Mouse (Mus musculus) yolk sac, embryonic 10.5 days (tissue): ENCODE results near the gene Cd300a.

Source experiments
- DNase-seq: peaks from one replicate; pipeline ENCODE4 v3.0.0-alpha.2; 2017; ENCODE audit warnings: low spot score

Gene Cd300a

DNA sequence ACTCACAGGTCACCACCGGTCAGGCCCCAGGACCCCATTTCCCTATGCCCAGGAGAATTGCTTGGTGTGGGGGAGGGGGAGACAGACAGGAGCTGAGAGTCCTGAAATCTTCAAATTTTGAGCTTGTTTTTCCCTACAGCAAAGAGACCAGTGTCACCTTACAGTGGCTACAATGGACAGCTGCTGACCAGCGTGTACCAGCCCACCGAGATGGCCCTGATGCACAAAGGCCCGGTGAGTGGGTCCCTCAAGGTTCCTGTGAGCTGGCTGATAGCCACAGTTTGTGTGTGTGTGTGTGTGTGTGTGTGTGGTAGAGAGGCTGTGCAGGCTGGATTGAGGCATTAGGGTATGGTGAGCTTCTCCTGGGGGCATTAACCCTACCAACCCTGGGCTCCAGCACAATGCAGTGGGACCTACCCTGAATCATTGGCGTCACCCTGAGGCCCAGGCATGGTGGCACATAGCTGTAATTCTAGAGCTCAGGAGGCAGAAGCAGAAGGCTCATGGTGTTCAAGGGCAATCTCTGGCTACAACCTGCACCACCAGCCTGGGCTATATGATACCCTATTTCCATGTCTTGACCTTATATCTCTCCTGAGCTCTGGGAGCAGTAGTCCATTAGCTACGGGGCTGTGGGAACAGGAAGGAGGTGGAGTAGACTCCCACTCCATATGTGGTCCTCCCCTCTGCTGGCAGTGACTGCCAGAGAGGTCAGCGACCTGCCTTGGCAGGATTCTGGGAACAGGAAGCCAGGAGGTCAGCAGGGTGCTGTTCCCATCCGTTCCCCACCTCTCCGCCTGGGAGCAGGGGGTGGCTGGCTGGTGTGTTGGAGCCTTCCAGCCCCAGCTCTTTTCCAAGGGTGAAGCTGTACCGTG is 23.1 kb upstream of the Cd300a start:
- DNase-seq: peak; percentile 58

DNA sequence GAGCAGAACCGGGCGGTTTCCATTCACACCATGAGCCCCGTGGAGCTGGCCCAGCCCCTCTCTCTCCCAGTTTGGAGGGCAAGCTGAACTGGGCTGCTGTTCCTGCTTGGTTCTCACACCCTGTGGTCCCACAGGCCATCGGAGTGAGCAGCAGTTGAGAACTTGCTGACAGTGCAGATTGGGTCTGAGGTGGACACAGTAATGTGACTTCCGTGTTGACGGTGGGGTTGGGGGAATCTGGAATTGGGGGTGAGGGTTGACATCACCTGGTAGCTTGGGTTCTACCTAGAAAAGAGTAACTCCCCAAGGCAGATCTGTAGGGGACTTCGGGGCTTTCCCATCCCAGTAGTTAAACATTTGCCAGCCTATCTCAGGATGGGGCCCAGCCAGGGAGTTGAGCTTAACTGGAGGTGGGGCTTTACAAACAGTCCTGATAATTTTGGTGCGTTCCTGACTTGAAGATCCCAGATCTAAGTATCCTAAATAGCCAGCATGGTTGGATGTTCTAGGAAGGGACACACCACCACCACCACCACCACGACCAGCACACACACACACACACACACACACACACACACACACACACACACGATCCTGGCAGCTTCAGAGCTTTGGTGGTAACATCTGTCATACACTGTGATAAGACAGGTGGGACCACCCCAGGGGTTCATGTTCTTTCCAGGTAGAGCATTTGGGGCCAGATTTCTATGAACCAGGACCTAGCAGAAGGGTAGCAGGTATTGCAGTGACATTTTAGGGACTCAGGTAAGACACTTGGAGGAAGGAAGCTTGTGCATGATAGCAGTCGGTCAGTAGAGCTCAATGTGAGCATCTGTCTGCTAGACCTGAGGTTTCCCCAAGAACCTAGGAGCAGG is 22.2 kb upstream of the Cd300a start:
- DNase-seq: no peak

DNA sequence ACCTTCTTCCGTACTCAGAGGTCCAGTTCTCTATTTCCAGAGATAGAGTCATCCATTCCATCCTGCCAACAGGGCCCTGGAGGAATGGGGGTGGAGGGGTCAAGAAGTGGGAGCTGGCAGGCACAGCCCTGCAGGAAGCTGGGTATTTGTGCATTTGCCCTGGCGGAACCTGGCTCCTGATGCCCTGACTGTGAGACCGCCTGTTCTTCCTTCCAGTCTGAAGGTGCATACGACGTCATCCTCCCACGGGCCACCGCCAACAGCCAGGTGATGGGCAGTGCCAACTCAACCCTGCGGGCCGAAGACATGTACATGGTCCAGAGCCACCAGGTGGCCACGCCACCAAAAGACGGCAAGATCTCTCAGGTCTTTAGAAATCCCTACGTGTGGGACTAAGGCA is 21.6 kb upstream of the Cd300a start:
- no peak for DNase-seq

DNA sequence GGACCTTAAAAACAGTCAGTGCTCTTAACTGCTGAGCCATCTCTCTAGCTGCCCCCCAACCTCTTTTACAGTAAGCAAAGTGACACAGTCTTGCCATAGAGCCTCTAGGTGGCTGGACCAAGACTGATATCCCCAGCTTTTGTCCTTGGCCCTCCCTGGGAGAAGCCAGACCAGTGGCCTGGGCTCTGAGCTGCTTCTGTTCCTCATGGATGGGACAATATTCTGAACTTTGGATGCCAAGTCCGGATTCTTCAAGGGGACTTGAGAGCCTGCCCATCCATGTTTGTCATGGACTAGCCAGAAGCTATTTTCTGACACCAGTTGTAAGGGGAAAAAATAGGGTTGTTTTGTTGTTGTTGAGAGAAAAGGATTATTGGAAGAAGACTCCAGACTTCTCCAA is 20.1 kb upstream of the Cd300a start:
- DNase-seq: no peak

DNA sequence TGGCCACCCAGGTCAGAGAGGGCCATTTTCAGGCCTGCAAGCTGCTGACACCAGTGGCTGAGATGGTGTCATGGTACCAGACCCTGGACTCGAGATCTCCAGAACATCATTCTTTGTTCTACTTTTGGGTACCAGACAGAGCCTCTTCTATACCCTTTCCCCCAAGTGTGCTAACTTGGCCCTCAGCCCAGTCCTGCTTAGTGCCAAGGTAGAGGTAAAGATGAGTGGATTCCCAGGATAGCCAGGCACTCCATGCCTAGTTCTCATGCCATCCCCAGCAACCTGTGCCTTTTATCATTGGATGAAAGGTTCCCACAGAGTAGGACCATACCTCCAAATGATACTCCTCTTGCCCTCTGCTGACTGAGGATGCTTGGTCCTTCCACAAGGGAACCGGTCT is 18.3 kb upstream of the Cd300a start:
- no peak for DNase-seq

DNA sequence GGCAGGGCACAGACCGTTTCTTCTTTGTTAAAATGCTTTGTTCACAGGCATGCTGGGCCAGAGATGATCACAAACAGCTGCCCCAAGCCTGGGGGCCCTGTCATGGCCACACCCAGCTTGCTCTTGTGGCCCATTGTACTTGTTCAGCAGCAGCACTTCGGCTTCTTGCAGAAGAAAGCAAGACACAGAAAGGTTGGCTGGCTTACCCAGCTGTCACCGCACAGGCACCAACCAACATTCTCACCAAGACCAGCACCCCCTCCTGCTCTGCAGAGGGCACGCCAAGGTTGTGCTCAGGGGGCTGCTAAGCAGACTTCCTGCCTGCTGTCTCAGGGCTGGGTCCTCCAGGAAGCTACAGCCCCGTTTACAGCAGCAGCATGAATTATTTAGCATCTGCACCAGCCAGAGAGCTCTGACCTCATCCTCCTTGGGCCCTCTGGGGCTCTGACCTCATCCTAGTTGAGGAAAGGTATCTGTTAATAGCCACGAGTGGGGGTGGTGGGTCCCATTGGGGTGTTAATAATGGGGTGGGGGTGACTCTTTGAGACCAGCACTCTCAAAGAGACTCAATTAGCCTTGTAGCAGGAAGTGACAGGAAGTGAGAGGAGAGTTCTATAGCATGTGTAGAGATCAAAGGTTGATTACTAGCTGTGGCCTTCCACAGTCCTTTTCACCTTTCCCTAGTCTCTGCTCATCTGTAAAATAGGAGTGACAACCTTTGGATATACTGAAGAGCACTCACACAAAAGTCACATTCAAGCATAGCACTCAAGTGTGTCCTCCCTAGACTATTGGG is 16.6 kb upstream of the Cd300a start:
- DNase-seq: peak; percentile 30

DNA sequence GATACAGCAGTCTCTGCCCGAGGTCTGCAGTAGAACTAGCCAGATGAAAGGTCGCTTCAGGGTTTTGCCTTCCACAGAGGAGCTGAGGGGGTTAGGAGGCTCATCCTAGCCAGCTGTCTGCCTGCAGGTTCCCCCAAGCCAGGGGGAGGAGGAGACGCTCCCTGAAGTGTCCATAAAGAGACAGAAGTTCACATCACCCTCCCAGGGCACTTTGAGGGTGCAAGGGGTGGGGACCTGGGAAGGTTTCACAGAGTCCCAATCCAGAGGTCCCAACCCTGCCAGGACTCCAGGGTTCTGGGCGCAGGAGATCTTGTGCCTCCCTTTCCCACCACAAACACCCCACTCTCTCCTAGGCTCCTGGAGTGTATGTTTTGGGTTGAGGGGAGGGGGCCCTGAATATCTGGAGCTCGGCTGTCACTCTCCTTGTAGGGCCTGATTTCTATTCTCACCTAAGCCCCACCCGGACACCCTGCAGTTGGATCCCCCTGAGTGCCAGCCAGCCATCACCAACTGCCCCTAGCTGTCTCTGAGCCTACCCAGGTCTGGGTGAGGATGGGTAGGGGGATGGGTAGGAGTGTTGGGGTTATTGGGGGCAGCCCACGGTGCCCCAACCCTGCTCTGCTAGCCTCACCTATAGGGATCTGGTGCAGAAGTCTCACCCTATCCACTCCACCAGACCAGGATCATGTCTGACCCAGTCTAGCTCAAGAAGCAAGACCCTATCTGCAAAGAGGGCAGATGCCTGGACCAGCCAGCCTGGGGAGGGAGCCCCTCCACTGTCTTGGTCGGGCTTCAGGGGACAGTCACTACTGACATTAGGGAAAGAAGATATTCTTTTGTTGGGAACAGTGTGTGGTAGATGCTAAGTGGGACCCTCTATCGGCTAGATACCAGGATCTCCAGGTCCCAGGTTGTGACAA is 15.4 kb upstream of the Cd300a start:
- no peak for DNase-seq

DNA sequence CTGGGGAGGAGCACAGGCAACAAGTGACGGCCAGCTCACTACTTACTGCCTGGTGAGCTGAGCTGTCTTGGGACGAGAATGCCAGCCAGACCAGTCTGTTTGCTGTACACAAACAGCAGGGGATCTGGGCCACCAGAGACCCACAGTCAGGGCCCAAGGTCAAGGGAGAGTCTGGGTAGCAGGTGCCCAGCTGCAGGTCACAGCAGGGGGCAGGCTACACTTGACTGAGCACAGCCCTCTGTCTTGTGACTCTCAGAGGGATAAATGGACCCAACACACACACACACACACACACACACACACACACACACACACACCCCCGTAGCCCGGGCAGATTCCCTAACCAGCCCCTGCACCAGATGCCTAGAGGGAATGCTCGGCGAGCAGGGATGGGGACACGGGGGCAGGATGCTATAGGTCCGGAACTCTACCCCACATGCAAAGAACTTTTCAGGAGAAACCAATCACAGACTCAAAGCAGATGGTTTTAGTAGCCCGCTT is 14.5 kb upstream of the Cd300a start:
- peak; percentile 43 for DNase-seq

DNA sequence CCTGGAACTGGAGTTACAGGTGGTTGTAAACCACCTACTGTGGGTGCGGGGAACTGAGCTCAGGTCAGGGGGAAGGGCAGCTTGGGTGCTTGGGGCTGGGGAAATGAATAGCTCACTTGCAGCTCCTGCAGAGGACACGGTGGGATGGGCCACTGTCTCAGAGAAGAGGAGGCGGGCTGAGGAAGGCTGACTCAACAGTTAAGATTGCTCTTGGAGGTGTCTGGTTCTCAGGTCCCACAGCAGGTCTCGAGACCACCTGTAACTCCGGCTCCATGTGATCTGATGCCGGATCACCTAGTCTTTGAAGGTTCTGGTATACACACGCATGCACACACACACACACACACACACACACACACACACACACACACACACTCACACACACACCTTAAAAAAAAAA is 13.7 kb upstream of the Cd300a start:
- peak; percentile 64 for DNase-seq

DNA sequence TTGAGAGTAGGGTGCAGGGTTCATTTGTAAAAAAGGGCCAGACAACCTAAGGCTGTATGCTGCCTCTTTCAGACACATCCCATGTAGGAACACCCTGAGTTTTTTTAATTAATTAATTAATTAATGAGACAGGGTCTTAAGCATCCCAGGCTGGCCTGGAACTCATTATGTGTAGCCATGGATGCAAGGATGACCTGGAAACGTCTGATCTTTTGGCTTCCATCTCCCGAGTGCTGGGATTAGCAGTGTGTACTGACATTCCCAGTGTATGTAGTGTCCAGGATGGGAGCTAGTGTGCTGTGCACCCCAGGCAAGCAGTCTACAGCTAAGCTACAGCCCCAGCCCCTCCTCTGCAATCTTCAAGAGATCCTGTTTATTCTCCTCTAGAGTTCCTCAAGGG is 13.2 kb upstream of the Cd300a start:
- DNase-seq: no peak

DNA sequence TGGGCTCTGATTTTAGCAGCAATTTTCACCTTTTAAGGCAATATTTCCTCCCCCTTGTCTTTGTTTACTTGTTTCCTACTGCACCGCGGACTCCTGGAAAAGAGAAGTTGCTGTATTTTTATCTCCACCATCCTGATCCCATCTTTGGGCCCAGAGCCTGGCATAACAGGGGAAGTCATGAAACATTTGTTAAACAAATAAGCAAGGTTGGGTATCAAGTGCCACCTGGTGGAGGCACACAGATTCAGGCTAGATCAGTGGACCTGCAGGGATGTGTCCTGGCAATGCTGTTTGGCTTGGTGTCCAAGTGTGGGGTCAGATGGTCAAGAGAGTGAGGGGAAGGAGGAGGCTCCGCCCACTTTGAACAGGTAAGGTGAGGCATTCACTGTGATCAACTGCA is 12.7 kb upstream of the Cd300a start:
- peak; percentile 58 for DNase-seq

DNA sequence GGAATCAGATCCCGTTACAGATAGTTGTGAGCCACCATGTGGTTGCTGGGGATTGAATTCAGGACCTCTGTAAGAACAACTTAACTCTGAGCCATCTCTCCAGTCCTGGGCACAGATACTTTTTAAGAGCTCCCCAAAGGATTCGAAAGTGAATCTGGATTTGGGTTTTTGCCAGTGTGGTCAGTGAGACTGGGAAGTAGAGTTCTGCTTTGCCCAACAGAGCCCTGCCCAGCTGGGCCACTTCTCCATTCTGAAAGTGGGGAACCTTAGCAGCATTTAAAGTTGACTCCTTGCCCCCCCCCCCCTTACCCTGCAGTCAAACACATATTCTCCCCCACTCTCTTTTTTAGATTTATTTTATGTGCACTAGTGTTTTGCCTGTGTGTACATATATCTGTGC is 10.2 kb upstream of the Cd300a start:
- no peak for DNase-seq

DNA sequence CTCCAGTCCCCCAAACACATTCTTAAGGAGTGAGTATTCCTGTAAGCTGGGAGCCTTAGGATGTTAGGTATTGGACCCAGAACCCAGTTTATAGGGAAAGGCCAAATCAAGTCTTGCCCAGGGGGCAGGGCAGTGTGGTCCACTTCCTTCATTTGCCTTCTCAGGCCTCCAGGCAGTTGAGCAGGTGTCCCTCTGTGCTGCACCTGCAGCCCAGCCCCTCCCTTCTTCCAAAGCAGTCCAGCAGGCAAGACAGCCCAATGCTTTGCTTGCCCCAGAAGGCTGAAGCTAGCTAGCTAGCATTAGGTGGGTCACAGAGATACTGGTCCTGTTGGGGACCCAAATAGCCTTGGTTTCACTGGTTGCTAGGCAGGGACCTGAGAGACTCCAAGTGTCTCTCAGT is 9.7 kb upstream of the Cd300a start:
- no peak for DNase-seq

DNA sequence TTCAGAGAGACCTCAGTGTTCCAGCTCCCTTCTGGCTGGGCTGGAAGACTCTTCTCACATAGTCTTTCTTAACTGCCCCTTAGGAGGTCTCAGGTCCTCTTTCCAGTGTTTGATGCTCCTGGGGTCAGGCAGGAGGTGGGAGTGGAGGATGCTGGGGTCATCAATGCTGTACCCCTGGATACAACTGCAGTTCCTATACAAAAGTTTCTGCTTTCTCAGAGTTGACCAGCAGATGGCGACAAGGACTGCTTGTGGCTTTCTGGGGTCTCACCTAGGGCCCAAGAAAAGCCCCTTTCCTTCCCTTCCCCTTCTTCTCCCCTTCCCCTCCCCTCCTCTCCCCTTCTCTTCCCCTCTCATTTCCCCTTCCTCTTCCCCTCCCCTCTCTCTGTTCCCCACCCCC is 9.3 kb upstream of the Cd300a start:
- DNase-seq: no peak

DNA sequence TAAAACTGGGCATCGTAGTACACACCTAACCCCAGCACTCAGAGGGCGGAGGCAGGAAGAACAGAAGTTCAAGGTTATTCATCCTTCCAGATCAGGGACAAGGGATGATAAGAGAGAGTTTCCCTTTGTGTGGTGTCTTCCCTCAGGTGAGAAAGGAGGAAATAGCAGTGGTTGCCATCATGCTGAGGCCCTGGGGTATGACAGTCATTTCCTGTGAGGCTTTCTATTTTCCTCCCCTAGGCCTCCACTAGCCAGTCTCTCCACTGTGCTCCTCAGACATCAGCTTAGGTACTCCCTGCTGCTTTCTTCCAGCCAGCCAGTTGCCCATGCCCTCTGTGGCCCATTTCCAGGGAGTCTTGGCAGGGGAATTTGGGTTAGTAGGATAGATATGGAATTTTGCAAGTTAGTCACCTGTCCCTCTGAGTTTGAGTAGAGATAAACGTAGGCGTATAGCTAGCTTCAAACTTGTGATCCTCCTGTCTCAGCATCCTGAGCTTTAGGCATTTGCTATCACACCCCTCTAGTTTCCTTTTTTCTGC is 6.5 kb upstream of the Cd300a start:
- DNase-seq: no peak

DNA sequence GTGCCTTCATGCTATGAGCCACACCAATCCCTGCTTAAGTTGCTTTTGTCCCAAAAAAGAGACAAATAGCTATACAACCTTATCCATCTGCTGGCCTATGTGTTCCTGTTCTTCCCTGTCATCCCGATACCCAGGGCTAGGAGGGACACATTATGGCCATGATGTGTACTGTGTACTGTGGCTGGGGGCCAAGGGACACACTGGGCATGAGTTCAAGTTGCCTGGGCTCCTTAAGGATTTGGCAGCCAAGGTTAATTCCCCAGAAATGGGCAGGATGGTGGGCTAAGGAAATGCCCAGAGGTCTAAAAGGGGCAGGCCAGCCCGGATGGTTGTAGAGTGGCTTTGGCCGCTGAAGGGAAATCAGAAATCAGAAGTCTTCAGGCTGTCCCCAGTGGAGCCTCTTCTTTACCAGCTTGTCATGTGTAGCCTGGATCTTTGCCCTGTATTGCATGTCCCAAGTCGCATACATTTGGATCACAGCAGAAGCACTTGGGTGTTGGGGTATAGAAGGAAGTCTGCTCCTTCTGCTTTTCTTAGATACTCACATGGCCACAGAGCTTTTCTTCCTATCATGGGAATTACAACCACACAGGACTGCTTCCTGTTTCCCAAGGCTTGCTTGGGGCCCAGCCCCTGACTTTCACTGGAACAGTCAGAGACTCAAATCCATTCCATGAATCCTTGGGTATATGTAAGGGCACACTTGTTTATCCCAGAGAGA is 5.3 kb upstream of the Cd300a start:
- DNase-seq: no peak

DNA sequence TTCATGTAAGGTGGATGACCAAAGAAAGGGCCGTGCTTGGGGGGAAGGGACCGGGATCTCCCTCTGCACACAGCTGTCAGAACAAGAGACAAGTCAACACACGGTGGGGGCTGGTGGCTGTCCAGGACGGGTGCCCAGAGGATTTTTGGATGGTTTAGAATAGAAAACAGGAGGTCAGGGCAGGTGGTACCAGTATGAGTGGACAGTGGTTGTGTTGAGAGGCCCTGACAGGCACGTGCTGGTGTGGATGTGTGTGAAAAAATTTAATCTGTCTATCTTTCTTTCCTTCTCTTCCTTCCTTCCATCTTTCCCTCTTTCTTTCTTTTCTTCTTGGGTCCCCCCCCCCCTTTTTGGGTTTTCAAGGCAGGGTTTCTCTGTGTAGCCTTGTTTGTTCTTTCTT is 701 bp downstream of the Cd300a start:
- DNase-seq: no peak

DNA sequence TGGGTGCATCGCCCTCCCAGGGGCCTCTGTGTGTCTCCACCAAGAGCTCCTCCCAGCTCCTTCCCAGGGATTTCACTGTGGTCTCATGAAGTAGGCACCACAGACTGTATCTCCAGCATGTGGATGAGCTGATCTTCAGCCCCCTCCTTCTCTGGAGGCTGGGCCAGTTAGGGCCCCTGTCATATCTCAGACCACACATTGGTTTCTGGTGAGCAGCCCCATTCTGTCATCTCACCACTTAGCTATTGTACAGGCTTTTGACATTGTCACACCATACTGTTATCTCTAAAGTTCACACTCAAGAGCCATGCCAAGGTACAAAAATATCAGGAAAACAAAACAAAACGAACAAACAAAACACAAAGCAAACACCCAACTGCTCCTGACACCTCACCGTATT is 6.2 kb downstream of the Cd300a start:
- no peak for DNase-seq

DNA sequence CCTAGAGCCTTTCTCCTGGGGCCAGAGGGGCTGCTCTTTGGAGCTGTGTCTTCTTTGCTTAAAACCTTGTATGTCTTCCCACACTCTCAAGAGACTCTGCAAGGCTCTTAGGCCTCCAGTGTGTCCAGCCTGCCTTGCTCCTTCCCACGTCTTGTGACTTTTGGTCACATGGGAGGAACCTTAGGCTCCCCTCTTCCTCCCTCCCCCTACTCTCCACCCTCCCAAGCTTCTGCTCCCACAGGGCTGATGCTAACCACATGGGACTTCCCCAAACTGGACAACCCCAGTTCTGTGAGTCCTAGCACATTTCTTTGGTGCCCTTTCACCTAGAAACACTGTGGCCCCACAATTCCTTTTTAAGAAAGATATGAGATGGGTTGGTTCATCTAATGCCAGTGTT is 8.2 kb downstream of the Cd300a start:
- DNase-seq: no peak

DNA sequence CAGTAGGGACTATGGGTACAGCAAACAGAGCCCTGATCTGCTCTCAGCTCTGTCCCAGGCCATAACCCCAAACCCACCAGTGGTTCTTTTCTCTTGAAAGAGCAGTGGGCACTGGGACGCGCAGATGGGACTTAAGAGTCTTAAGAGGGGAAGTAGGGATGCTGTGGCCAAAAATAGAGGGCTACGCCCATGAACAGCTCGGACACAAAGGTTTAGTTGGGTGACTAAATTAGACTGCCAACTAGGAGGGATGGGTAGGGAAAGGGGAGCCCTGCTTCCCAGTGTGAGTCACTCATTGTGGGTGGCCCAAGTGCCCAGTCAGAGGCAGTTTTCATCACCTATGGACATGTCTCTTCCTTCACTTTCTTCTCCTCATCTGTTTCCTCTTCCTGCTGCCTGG is 13.4 kb downstream of the Cd300a start:
- DNase-seq: no peak
